Mouse (Mus musculus): ENCODE results near the gene Plekhs1.

DNA sequence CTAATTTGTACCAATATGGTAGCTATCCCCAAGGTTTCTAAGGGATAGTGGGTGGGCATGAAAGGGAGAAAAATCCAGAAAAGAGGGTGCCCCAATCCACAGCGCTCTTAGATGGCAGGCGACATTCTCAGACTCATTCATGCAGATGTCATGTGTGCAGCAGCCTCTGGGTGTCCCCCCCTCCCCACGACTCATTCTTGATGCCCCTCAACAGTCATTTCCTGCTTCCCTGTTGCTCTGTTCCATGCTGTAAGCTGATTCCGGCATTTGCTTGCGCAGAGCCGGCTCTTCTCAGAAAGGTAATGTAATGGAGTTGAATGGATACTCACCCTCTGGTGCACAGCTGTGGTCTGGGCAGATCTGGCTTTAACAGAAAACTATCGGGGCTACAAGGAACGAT, 31.1 kb upstream of the Plekhs1 start:
- no peak for TF ChIP-seq POLR2A (IDR thresholded peaks at IDR 0.05; ENCODE audit: borderline replicate concordance, insufficient read depth, low read length)
- TF ChIP-seq CTCF (IDR thresholded peaks at IDR 0.05; ENCODE audit: borderline replicate concordance, insufficient read depth, low read depth, low read length): no peak
